Mouse (Mus musculus) urinary bladder, adult 2 months (tissue): ENCODE results near the gene Hagh. TPM values are rescaled to one million over a fixed set of nuclear protein-coding genes. Genes with fewer than 3 reads are reported as not detected.
A peak's percentile ranks its signal among the peaks of the same experiment; 100 is the strongest.

ENCODE experiments used
- DNase-seq: peaks from one replicate; pipeline ENCODE4 v3.0.0; 2022; ENCODE audit warnings: low spot score
- polyA plus RNA-seq: library from polyadenylated mRNA; depleted of rRNA; stranded (reverse); fragments of >200 nt; gene quantifications from 2 replicates; pipeline ENCODE4 v1.2.3, GENCODE M21; 2012

The Hagh gene
- polyA plus RNA-seq, 1 experiment: 75.6 TPM

DNA sequence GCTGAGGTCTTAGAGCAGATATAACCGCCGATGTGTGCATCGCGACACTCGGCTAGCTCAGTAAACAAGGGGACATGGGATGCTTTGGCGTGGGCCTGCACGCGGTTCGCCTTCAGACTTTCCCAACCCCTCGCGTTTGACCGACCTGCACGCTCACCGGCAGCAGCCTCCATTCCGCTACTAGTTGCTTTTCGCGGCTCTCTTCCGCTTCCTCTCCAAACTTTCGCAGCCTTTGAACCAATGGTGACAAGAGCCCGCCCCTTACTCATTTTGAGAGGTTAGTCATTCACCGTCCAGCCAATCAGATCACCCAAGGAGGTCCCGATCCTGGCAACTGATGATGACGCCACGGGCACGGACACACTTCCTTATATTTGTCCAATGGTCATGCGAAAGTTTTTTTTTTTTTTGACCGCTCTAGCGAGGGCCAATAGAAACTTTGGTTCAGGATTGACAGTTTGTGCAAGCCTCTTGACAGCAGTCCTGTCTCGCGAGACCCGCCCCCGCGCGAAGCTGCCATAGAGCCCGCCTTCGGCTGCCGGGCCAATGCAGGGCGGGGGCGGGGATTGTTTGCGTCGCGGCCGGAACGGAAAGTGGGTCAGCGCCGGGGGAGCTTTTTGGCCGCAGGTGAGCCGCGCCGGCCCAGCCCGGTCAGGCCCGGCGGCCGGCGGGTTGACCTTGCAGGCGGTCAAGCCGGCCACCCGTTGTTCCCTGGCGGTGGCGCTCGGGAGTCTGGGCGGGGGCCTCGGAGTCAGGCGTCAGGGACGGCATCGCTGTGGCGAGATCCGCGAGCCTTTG, 46.4 kb downstream of the Hagh start, which contains the start of the genes Nubp2 and Spsb3:
TSS of gene Nubp2 (minus strand) at position 216 of the 798 bp plus-strand sequence.
TSS of gene Spsb3 (plus strand) at position 510 of the 798 bp plus-strand sequence.
- DNase-seq: peak; percentile 91

DNA sequence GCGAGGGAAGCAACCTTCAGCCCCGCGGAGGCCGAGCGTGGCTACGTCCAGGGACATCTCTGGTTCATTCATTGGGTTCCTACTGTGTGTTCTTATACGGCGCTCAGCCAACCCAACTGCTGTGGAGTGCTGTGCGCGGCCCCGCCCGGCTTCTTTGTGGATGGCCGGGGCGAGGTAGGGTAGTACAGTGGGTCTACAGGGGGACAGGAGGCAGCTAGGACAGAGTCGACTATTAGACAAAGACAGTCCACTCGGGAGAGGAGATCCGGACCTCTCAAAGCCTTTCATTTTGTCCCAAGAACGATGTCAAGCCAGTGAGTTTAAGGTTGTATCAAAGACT, 47.0 kb downstream of the Hagh start:
- no peak for DNase-seq

DNA sequence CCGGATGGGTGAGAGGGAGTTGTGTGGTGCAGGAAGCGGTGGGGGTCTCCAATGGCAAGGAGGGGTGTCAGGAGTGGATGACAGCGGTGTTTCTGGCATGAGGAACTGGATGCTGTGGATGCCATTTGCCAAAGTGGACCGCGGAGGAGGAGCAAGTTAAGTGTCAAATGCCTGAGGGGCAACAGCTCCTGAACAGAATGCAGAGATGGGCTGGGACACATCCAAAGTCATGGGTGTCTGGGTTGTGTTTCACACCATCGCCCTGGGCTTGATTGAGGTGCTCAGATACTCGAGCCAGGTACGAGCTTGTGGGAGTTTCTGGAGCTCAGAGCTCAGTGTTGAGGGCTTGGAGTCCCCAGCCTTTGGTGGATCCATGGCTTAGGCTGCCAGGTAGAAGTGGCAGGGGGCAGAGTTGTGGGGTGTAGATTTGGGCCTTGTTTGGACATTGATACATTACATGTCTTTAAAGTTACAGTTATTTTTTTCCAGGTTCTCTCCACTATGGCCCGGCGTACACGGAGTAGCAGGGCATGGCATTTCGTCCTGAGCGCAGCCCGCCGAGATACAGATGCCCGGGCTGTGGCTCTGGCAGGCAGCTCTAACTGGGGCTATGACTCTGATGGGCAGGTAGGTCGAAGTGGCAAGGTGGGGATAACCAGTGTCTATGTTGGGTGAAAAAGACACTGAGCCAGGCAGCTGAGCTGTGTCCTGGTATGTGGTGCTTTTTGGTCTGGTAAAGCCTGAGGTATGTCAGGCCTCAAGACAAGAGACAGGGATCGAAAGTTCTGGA, 47.5 kb downstream of the Hagh start:
- DNase-seq: no peak

DNA sequence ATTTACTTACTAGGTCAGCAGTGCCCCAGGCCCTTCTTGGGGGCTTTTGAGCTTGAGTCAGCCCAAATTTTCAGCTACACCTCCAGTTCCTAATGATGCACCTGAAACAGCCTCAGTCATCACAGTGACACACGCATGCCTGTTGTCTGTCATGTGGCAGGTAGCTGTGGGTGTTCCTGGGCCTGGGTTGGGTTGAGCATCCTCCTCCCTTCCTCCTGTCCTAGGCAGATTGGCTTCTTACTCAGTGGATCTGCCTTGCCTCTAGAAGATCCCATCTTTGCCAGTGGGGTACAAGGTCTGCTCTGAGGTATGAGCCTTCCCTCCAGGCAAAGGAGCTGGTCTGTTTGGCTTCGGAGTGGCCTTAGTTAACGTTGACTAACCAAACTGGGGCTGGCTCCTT, 48.9 kb downstream of the Hagh start:
- DNase-seq: no peak

DNA sequence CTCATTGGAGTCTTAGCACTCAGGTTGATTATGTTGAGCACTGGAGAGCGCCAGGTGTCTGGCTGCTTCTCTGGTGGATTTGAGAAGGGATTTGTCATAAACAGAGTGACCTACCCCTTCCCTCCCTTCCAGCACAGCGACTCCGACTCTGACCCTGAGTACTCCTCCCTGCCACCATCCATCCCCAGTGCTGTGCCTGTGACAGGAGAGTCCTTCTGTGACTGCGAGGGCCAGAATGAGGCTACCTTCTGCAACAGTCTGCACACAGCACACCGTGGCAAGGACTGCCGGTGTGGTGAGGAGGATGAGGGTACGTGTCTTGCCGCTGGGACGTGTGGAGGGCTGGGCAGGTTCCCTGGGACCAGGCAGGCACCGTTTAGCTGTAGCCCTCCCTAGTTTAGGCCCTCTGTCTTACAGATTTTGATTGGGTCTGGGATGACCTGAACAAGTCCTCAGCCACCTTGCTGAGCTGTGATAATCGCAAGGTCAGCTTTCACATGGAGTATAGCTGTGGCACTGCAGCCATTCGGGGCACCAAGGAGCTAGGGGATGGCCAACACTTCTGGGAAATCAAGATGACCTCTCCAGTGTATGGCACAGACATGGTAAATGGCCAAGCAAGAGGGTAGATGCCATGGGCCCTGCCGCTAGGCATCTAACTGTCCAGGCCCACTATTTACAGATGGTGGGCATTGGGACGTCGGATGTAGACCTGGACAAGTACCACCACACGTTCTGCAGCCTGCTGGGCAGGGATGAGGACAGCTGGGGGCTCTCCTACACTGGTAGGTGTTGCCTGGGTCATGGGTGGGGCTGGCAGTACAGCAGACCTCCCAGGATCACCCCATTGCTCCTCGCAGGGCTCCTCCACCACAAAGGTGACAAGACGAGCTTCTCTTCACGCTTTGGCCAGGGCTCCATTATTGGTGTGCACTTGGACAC, 50.5 kb downstream of the Hagh start:
- DNase-seq: no peak

DNA sequence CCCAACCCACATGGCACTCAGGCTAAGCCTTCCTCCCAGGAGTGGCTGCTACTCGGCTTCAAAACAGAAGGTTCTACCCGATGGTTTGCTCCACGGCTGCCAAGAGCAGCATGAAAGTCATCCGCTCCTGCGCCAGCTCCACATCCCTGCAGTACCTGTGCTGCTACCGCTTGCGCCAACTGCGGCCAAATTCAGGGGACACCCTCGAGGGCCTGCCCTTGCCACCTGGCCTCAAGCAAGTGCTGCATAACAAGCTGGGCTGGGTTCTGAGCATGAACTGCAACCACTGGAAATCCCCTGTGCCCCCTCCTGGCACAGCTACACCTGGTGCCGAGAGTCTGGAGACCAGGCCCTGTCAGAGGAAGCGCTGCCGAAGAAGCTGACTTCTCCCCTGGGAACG, 51.4 kb downstream of the Hagh start:
- no peak for DNase-seq

DNA sequence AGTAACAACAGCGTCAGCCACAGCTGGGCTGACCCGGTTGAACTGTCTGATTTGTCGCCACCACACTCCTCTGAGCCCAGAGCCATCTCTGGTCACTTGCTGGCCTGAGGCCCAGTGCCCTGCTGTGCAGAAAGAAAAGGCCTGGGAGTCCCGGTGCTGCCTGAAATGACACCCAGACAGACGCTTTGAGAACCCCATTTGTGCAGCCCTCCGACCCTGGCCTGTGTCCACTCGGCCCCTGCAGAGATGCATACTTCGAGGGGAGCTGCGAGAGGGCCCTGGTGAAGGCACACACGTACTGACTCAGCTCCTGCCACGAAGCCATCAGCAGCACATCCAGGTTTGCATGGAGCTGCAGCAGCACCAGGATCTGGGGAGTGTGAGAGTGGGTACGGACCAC, 52.8 kb downstream of the Hagh start:
- no peak for DNase-seq

DNA sequence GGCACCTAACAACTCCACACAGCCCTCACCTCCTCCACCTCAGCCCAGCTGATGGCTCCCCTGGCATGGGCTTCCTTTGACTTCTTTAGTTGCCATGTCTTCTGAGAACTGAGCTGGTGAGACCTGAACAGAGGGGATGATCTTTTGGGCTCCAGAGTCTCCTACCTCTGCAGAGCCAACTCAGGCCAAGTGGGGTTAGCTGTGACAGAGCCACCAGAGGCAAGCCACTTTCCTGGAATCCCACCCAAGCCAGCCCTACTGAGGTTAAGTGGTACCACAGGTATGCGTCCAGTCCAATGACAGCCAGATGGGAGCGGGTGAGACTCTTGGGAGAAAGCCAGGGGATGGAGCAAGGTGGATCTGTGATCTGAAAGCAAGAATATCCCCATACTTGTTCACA, 53.3 kb downstream of the Hagh start:
- no peak for DNase-seq

DNA sequence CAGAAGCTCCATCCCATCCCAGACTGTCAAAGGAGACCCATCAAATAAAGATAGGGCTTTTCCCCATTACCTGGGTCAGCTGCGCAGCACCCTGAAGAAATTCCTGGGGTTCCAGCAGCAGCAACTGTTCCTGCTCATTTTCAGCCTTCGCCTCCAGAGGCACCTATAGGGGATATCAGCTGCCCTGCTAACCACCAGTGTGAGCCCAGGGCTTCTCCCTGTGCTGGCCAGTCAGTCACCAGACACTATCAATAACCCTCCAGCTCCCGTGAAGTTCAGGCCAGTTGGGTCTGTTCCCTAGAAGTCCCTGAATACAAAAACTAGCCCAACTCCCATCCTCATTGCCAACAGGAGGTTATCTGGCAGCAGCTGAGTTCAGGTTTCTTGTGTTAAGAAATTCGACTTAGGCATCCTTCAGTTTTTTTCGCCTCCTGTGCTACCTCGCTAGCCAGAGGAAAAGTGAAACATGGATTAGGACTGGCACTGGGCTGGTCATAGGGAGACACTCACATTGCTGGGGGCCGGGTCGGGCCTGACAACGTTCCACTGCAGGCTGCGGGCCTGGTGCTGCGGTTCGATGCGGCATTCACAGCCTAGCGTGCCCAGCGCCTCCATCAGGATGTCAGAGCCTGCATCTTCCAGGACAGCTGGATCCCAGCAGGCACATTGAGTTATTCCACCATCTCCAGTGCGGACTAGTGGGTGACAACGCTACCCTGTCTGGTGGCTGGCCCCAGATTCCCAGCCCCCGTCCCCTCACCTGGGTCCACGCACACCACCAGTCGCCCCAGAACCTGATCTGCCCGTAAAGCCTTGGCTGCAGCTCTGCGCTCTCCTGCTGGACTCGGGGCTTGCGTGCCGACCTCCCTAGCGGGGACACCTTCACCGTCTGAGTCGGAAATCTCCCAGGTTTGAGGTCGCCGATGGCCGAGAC, 54.4 kb downstream of the Hagh start:
- no peak for DNase-seq

DNA sequence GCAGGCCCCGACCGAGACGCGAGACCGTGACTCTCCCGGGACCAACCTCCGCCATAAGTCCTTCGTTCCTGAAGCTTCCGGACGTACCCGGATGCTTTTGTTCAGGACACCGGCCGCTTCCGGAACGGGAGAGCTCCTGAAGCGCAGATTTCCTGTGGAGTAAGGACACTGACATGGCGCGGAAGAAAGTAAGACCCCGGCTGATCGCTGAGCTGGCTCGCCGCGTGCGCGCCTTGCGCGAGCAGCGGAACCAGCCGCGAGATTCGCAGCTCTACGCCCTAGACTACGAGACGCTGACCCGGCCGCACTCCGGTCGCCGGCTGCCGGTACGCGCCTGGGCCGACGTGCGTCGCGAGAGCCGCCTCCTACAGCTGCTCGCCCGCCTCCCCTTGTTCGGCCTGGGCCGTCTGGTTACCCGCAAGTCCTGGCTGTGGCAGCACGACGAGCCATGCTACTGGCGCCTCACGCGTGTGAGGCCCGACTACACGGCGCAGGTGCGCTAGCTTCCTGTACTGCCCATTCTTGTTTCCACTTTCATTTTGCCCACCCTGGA, 55.1 kb downstream of the Hagh start, which contains the start of the genes Eme2 and Mrps34:
TSS of gene Eme2 (minus strand) at position 93 of the 553 bp plus-strand sequence.
TSS of gene Mrps34 (plus strand) at position 122 of the 553 bp plus-strand sequence.
- peak; percentile 73 for DNase-seq

DNA sequence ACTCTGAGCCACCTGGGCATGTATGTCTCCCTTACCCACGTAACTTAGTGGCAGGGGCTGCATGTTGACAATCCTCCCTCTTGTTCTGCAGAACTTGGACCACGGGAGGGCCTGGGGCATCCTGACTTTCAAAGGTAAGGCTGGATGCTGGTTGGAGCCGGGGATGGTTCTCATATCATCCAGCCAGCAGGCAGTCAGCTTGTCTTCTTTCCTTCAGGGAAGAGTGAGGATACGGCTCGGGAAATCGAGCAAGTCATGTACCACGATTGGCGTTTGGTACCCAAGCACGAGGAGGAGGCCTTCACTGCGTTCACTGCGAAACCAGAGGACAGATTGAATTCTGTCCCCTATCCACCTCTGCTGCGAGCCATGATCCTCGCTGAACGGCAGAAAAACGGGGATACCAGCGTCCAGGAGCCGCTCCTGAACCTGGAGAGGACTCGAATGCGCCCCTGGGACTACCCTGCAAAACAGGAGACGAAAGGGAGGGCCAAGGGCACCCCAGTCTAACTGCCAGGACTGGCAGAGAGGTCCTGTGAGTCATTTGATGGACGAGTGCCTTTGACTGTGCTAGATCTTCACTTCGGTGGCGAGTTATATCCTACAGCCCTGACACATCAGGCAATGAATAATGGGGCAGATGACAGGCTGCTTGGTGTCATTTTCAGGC, 55.8 kb downstream of the Hagh start:
- DNase-seq: no peak

DNA sequence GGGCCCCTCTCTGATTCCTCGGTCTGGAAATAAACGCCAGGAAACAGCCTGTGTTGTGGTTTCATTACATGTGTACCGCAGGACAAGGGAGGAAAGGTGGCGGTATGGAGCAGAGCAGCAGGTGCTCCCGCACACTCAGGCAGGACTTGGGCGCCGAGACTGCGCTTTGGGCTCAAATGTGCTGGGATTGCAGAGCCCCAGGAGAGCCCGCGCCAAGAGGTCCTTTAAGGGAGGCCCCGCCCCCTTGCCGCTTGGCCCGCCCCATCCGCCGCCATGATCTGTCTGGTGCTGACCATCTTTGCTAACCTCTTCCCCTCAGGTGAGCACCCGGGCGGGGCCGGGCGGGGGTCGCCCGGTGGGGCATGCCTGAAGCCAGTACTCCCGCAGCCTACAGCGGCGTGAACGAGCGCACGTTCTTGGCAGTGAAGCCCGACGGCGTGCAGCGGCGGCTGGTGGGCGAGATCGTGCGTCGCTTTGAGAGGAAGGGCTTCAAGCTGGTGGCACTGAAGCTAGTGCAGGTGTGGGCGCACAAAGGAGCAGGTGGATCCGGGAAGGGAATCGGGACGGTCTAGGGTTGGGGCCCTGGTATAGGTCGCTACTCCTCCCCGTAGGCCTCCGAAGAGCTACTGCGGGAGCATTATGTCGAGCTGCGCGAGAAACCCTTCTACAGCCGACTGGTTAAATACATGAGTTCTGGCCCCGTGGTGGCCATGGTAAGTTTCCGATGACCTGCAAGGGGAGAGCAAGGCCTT, 56.5 kb downstream of the Hagh start, which contains the start of gene Nme3:
TSS of gene Nme3 (plus strand) at position 260 of the 752 bp plus-strand sequence.
- DNase-seq: peak; percentile 54

DNA sequence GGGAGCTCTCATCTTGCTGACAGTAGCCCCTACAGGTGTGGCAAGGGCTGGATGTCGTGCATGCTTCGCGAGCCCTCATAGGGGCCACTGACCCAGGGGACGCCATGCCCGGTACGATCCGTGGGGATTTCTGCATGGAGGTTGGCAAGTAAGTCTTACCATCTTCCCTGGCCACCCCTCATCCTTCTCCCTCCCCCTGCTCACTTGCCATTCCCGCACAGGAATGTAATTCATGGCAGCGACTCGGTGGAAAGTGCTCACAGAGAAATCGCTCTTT, 57.0 kb downstream of the Hagh start:
- DNase-seq: no peak

DNA sequence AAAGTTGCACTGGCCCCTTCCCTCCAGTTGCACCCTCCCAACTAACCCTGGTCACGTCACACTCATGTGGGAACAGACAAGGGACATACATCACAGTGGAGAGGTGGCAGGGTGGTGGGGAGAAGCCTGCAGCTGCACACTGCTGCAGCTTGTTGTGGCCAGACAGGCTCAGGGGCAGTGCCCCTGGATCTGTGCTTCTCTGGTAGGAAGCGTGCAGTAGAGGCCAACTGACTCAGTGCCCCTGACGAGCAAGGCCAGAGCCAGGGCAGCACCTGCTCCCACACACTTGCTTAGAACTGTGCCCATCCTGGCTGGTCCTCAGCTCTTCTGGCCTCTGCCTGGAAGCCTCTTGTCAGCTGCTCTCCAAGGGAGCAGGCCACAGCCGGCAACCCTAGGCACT, 57.7 kb downstream of the Hagh start:
- no peak for DNase-seq

DNA sequence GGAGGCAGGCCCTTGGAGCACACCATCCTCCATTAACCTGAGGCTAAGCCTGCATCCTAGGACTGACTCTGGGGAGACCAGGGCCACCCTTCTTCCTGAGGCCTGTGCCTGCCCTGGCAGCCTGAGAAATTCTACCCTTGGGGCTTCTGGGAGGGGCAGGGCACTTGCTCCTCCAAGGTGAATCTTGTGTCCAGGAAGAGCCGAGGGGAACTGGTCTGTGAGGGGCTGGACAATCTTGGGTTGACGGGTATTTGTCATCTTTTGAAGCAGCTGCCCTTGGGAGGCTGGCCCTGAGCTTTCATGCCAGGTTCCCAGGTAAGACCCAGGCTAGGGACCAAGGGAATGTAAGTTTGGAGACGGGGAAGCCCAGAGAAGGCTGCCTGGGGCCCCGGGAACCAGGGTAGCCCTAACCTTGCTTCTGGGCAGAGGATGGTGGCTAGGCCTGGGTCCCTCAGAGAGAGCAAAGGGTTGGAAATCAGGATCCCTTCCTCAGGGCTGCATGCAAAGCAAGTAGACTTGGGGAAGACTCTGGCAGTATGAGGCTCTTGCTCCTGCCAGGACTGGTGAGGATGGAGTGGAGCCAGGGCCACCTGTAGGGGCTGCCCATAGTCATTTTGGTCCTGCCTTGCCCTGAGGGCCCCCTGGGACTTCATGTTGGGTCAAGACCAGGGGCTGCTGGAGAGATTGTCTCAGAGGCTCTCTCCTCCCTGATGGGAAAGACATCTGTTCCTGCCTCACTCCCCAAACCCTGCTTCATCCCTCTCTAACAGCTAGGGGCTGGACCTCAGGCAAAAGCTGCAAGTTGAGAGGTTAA, 58.3 kb downstream of the Hagh start:
- no peak for DNase-seq

DNA sequence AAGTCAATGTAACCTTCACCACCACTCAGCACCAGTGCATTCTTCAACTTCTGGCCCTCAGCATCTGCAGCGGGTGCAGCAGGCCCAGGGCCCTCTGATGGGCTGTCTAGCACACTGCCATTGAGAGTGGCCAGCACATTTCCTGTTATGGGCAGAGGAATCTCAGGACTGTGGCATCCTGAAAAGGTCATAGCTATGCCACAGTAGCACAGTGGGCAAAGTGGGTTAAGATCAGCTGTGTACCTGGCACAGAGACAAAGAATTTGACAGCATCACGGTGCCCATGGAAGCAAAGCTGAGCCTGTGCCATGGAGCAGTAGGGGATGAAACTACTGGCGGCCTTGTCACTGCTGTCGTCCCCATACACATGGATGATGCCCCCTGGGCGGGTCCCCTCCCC, 59.2 kb downstream of the Hagh start:
- no peak for DNase-seq

DNA sequence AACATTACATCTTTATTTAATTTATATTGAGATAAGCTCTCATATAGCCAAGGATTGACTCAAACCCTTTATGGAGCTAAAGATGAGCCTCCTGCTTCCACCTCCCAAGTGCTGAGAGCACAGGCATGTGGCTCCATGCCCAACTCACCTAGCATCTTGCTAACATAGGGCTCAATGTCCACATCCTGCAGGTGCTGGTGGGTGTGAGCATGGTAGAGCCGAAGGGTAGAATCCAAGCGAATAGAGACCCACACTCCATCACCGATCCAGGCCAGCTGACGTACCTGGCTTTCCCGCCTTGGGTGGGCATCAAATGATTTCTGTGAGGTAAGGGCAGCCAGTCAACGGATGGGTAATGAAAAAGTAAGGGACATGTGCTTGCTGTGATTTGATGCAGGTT, 60.1 kb downstream of the Hagh start:
- DNase-seq: no peak

DNA sequence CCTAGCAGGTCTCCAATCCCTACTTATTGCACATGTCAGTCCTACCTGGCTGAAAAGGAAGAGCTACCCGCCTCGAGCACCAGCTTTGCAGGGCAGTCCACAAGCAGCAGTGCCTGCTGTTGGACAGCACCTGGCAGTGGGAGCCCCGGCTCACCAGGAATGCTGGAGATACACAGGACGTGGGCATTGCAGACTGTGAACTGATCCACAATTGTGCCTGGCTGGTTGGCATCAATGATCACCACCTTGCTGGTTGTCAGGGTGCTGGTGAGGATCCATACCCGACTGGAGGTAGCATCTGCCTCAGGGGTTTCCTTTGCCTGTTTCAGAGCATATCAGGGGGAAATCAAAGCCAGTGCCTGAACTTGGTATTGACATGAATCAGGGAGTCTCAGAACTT, 62.2 kb downstream of the Hagh start:
- no peak for DNase-seq
